Mouse (Mus musculus): ENCODE measurements around the gene Ccdc62. TPM values are rescaled to one million over a fixed set of nuclear protein-coding genes. Genes with fewer than 3 reads are reported as not detected.

Gene Ccdc62
- total and polyA plus RNA-seq, 3 experiments = 7.5 to 13.4 TPM; not detected in 1

DNA sequence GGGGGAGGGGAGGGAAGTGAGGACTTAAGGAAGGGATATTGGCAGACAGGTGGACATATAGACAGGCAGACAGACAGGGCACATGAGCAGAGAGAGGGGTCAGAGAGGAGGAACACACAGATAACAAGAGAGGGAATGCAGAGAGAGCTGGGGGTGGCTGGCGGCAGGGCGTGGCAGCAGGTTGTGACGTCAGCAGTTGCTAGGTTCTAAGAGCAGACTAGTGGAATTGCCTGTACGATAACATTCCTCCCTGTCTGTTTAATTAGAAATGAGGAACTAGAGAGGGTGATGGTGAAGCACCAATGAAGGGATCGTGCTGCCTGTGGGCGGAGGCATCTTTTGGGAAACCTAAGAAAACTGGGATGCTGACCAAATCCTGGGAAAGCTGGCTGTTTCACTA, 38.8 kb upstream of the Ccdc62 start:
- H3K79me2 ChIP-seq (ENCODE audit: control insufficient read depth, insufficient read depth, low read length, poor library complexity) = no peaks in the 10 kb centered on the region
- H3K36me3 ChIP-seq (ENCODE audit: control insufficient read depth in 1 of 2, insufficient read depth in 2 of 2, low read length in 2 of 2) = peaks cover 0 to 8% of the 10 kb centered on the region in 2 experiments; a peak in 2 of 4 replicates
- no peaks in the 10 kb centered on the region for H3K27me3 ChIP-seq (ENCODE audit: control insufficient read depth in 1 of 2, insufficient read depth in 2 of 2, low read length in 2 of 2)
- 0 out of 2 replicates have a peak, but pooled peaks have one; percentile 18 for TF ChIP-seq MXI1 (IDR thresholded peaks at IDR 0.05; ENCODE audit: low read depth, low read length)
- no peak for TF ChIP-seq MYB (IDR thresholded peaks at IDR 0.05; ENCODE audit: low read depth, low read length)
- TF ChIP-seq ELF1 (IDR thresholded peaks at IDR 0.05; ENCODE audit: low read depth, low read length) = 0 out of 2 replicates have a peak, but pooled peaks have one; percentile 11
- peak; percentile 89 for TF ChIP-seq CHD2 (IDR thresholded peaks at IDR 0.05; ENCODE audit: low read length)
- peak; percentile 43 for TF ChIP-seq SIN3A (IDR thresholded peaks at IDR 0.05; ENCODE audit: low read length)
- TF ChIP-seq TCF12 (IDR thresholded peaks at IDR 0.05; ENCODE audit: low read depth, low read length) = no peak; the same call in 1 of the 2 replicates
- peak; percentile 71; the same call in 1 of the 2 replicates for TF ChIP-seq MYC (IDR thresholded peaks at IDR 0.05; ENCODE audit: low read depth, low read length)
- TF ChIP-seq EP300 (IDR thresholded peaks at IDR 0.05; ENCODE audit: low read depth in 1 of 2, low read length in 2 of 2) = no peak
- TF ChIP-seq GATA1 (IDR thresholded peaks at IDR 0.05; ENCODE audit: low read depth, low read length) = peak; percentile 68
- 0 out of 2 replicates have a peak, but pooled peaks have one; percentile 22 for TF ChIP-seq BHLHE40 (IDR thresholded peaks at IDR 0.05; ENCODE audit: borderline replicate concordance, low read depth, low read length)
- TF ChIP-seq ETS1 (IDR thresholded peaks at IDR 0.05; ENCODE audit: low read depth, low read length) = peak; percentile 35; the same call in 1 of the 2 replicates
- H3K9me3 ChIP-seq (replicated peaks; ENCODE audit: insufficient read depth, low read length) = no peaks in the 10 kb centered on the region
- H3K4me3 ChIP-seq (ENCODE audit: control insufficient read depth in 1 of 2, insufficient read depth in 1 of 2, low read depth in 2 of 2, low read length in 2 of 2) = peak overlapping the region; percentile 39 to 56
- DNase-seq (ENCODE audit: low read depth, low spot score) = peak; percentile 93
- H3K4me1 ChIP-seq (ENCODE audit: control insufficient read depth in 1 of 2, insufficient read depth in 2 of 2, low read length in 2 of 2) = peaks cover 4 to 10% of the 10 kb centered on the region in 2 experiments; a peak in 3 of 4 replicates
- H3K27ac ChIP-seq (ENCODE audit: control insufficient read depth, low read depth, low read length) = no peak overlapping the region
- H3K9ac ChIP-seq (ENCODE audit: control insufficient read depth, low read depth, low read length, poor library complexity, severe bottlenecking) = peak overlapping the region; percentile 23

DNA sequence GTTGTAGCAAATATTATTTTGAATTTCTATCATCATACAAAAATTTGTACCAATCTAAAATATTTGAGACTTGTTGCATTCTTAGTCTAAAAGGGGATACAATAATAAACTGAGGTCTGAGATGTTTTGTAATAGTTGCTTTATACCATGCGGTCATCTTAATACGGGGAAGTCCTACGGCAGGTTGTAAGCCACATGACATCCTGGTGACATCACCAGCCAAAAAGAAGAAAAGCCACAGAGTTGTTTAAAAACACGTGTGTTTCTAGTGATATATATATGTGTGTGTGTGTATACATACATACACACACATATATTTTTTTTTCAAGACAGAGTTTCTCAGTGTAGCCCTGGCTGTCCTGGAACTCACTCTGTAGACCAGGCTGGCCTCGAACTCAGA, 37.0 kb upstream of the Ccdc62 start:
- Histone ChIP-seq H3K4me1 (ENCODE audit: control insufficient read depth in 1 of 2, insufficient read depth in 2 of 2, low read length in 2 of 2) (peaks cover 4 to 21% of the 10 kb centered on the region in 2 experiments; a peak in 3 of 4 replicates), H3K36me3 (ENCODE audit: control insufficient read depth in 1 of 2, insufficient read depth in 2 of 2, low read length in 2 of 2) (peaks cover 0 to 17% of the 10 kb centered on the region in 2 experiments; a peak in 2 of 4 replicates), H3K79me2 (ENCODE audit: control insufficient read depth, insufficient read depth, low read length, poor library complexity) (no peaks in the 10 kb centered on the region), H3K4me3 (ENCODE audit: control insufficient read depth in 1 of 2, insufficient read depth in 1 of 2, low read depth in 2 of 2, low read length in 2 of 2) (no peak overlapping the region), H3K27ac (ENCODE audit: control insufficient read depth, low read depth, low read length) (no peak overlapping the region), H3K27me3 (ENCODE audit: control insufficient read depth in 1 of 2, insufficient read depth in 2 of 2, low read length in 2 of 2) (no peaks in the 10 kb centered on the region), H3K9me3 (replicated peaks; ENCODE audit: insufficient read depth, low read length) (no peaks in the 10 kb centered on the region), H3K9ac (ENCODE audit: control insufficient read depth, low read depth, low read length, poor library complexity, severe bottlenecking) (no peak overlapping the region)
- DNase-seq (ENCODE audit: low read depth, low spot score) = no peak
- TF ChIP-seq MAZ (IDR thresholded peaks at IDR 0.05; ENCODE audit: low read depth, low read length) (no peak), POLR2AphosphoS5 (IDR thresholded peaks at IDR 0.05; ENCODE audit: borderline replicate concordance, low read depth, low read length) (no peak), CHD2 (IDR thresholded peaks at IDR 0.05; ENCODE audit: low read length) (no peak), ELF1 (IDR thresholded peaks at IDR 0.05; ENCODE audit: low read depth, low read length) (no peak), SIN3A (IDR thresholded peaks at IDR 0.05; ENCODE audit: low read length) (no peak), MYC (IDR thresholded peaks at IDR 0.05; ENCODE audit: low read depth, low read length) (no peak), ZKSCAN1 (IDR thresholded peaks at IDR 0.05; ENCODE audit: low read depth, low read length) (no peak), TBP (IDR thresholded peaks at IDR 0.05; ENCODE audit: low read depth, low read length) (no peak), MAX (IDR thresholded peaks at IDR 0.05; ENCODE audit: low read length) (no peak), NELFE (IDR thresholded peaks at IDR 0.05; ENCODE audit: low read depth, low read length) (no peak), MEF2A (IDR thresholded peaks at IDR 0.05; ENCODE audit: extremely low read depth, insufficient replicate concordance, low read depth, low read length, poor library complexity, severe bottlenecking) (no peak), HCFC1 (IDR thresholded peaks at IDR 0.05; ENCODE audit: low read depth, low read length) (no peak)

All from MEL (cell line).